Mouse (Mus musculus) kidney, adult 2 months (tissue): ENCODE measurements around the gene Colq. TPM values are rescaled to one million over a fixed set of nuclear protein-coding genes. Genes with fewer than 3 reads are reported as not detected.
A peak's percentile ranks its signal among the peaks of the same experiment; 100 is the strongest.

ENCODE experiments used
- DNase-seq: peaks from one replicate; pipeline ENCODE4 v3.0.0; 2021
- H3K27ac ChIP-seq: fragments of 200-500 bp; 2 replicates; pipeline ENCODE4 v1.5.1; 2012; ENCODE audit warnings: low read depth, low read length, control low read depth, inconsistent platforms; ENCODE audit not compliant: insufficient read depth
- H3K27me3 ChIP-seq: fragments of 200-500 bp; replicated peaks from 2 replicates; pipeline ENCODE4 v1.6.1; 2012; ENCODE audit warnings: mild to moderate bottlenecking, moderate library complexity, low read length, inconsistent platforms; ENCODE audit not compliant: control insufficient read depth, insufficient read depth
- H3K36me3 ChIP-seq: fragments of 200-500 bp; 2 replicates; pipeline ENCODE4 v1.6.1; 2012; ENCODE audit warnings: mild to moderate bottlenecking, moderate library complexity, low read length, inconsistent platforms; ENCODE audit not compliant: control insufficient read depth, insufficient read depth
- H3K4me1 ChIP-seq: fragments of 200-500 bp; 2 replicates; pipeline ENCODE4 v1.6.1; 2011; ENCODE audit warnings: low read length; ENCODE audit not compliant: control insufficient read depth, insufficient read depth
- H3K4me3 ChIP-seq: fragments of 200-500 bp; 2 replicates; pipeline ENCODE4 v1.5.1; 2011; ENCODE audit warnings: mild to moderate bottlenecking, low read depth, low read length, control low read depth; ENCODE audit not compliant: insufficient read depth
- CTCF ChIP-seq: fragments of 200-500 bp; conservative IDR thresholded peaks from 2 replicates; pipeline ENCODE4 v1.5.1; 2011; ENCODE audit warnings: low read depth, mild to moderate bottlenecking, control low read depth, low read length, moderate library complexity, mixed read lengths; ENCODE audit not compliant: insufficient read depth, insufficient read length
- POLR2A ChIP-seq: fragments of 200-500 bp; IDR thresholded peaks from one replicate; pipeline ENCODE4 v1.6.1; 2011; ENCODE audit warnings: low read depth, low read length, control low read depth
- WGBS: fragments of 180-500 bp; shearing (Covaris S2); methylation state at CpG from one replicate; pipeline ENCODE4 v1.1.7; 2018; 5-methylcytosine and 5-hydroxymethylcytosine counted together
- polyA plus RNA-seq: library from polyadenylated mRNA; depleted of rRNA; stranded (reverse); fragments of >200 nt; gene quantifications from 2 replicates; pipeline ENCODE4 v1.2.3, GENCODE M21; 2012

Colq gene
- polyA plus RNA-seq, 1 experiment = 1.2 TPM

- no peak overlapping the region for H3K4me3 ChIP-seq
- TF ChIP-seq POLR2A (no peak), CTCF (no peak)
- DNase-seq = no peak
- no peak overlapping the region for H3K27ac ChIP-seq
- no peaks in the 10 kb centered on the region for H3K4me1 ChIP-seq
- no peaks in the 10 kb centered on the region for H3K27me3 ChIP-seq
- no peaks in the 10 kb centered on the region for H3K36me3 ChIP-seq
- WGBS = 93% methylated on average over 18 of the region's 18 CpGs
Measured at GRCm38 (mm10) chr14:31574903-31575665, 16.1 kb downstream of the Colq start.

GRCm38 (mm10) chr14:31572561-31573175 is 18.5 kb downstream of the Colq start:
- TF ChIP-seq POLR2A (no peak), CTCF (no peak)
- H3K27ac ChIP-seq = no peak overlapping the region
- DNase-seq = no peak
- no peaks in the 10 kb centered on the region for H3K36me3 ChIP-seq
- 72% methylated on average over 9 of the region's 9 CpGs for WGBS
- H3K27me3 ChIP-seq = no peaks in the 10 kb centered on the region
- H3K4me1 ChIP-seq = no peaks in the 10 kb centered on the region
- no peak overlapping the region for H3K4me3 ChIP-seq

GRCm38 (mm10) chr14:31571419-31571818 is 19.7 kb downstream of the Colq start:
- no peaks in the 10 kb centered on the region for H3K27me3 ChIP-seq
- no peaks in the 10 kb centered on the region for H3K4me1 ChIP-seq
- no peaks in the 10 kb centered on the region for H3K36me3 ChIP-seq
- no peak overlapping the region for H3K4me3 ChIP-seq
- DNase-seq = no peak
- no peak for TF ChIP-seq POLR2A
- TF ChIP-seq CTCF = no peak
- WGBS = 88% methylated on average over 5 of the region's 5 CpGs
- H3K27ac ChIP-seq = no peak overlapping the region

GRCm38 (mm10) chr14:31570131-31570951 is 20.8 kb downstream of the Colq start:
- no peaks in the 10 kb centered on the region for H3K36me3 ChIP-seq
- no peak overlapping the region for H3K27ac ChIP-seq
- no peak for TF ChIP-seq CTCF
- no peak for TF ChIP-seq POLR2A
- peaks cover 3% of the 10 kb centered on the region; the same call in 1 of the 2 replicates for H3K4me1 ChIP-seq
- DNase-seq = no peak
- no peaks in the 10 kb centered on the region for H3K27me3 ChIP-seq
- WGBS = 85% methylated on average over 6 of the region's 6 CpGs
- H3K4me3 ChIP-seq = no peak overlapping the region

- Histone ChIP-seq H3K27ac (no peak overlapping the region), H3K27me3 (no peaks in the 10 kb centered on the region), H3K36me3 (no peaks in the 10 kb centered on the region), H3K4me3 (no peak overlapping the region), H3K4me1 (peaks cover 10% of the 10 kb centered on the region; the same call in 1 of the 2 replicates)
- TF ChIP-seq POLR2A (no peak), CTCF (no peak)
- DNase-seq = peak; percentile 52
- 50% methylated on average over 7 of the region's 7 CpGs for WGBS
Measured at GRCm38 (mm10) chr14:31569151-31569631, 22.0 kb downstream of the Colq start.

GRCm38 (mm10) chr14:31565478-31566212 is 25.5 kb downstream of the Colq start:
- TF ChIP-seq CTCF (no peak), POLR2A (no peak)
- 55% methylated on average over 9 of the region's 9 CpGs for WGBS

More at GRCm38 (mm10) chr14:31565478-31566212, 25.5 kb downstream of the Colq start:
- Histone ChIP-seq H3K27ac (no peak overlapping the region), H3K4me3 (no peak overlapping the region), H3K36me3 (no peaks in the 10 kb centered on the region), H3K4me1 (peaks cover 10% of the 10 kb centered on the region; the same call in 1 of the 2 replicates), H3K27me3 (no peaks in the 10 kb centered on the region)
- DNase-seq = no peak
